Mouse (Mus musculus) myocyte (in vitro differentiated cells): ENCODE results near the gene Sipa1l1.

Experiments used
- E2F4 ChIP-seq: IDR thresholded peaks from one replicate; pipeline ENCODE4 v1.6.1; 2011; ENCODE audit warnings: mild to moderate bottlenecking, control low read depth, moderate library complexity; ENCODE audit not compliant: insufficient read depth
- MAX ChIP-seq: IDR thresholded peaks from one replicate; pipeline ENCODE4 v1.6.1; 2011; ENCODE audit warnings: low read depth, mild to moderate bottlenecking, control low read depth
- POLR2A ChIP-seq: IDR thresholded peaks from one replicate; pipeline ENCODE4 v1.6.1; 2011; ENCODE audit warnings: low read depth, mild to moderate bottlenecking, control low read depth, moderate library complexity; ENCODE audit not compliant: insufficient read length
- TCF3 ChIP-seq: IDR thresholded peaks from one replicate; pipeline ENCODE4 v1.6.1; 2011; ENCODE audit warnings: low read depth, control low read depth; ENCODE audit not compliant: insufficient read length

GRCm38 (mm10) chr12:82225278-82225677 is 56.2 kb downstream of the Sipa1l1 start:
- TF ChIP-seq TCF3 (no peak), POLR2A (no peak), MAX (no peak), E2F4 (no peak)
